8 mouse cellular contexts compared by ENCODE assay signal in the genomic region with DNA sequence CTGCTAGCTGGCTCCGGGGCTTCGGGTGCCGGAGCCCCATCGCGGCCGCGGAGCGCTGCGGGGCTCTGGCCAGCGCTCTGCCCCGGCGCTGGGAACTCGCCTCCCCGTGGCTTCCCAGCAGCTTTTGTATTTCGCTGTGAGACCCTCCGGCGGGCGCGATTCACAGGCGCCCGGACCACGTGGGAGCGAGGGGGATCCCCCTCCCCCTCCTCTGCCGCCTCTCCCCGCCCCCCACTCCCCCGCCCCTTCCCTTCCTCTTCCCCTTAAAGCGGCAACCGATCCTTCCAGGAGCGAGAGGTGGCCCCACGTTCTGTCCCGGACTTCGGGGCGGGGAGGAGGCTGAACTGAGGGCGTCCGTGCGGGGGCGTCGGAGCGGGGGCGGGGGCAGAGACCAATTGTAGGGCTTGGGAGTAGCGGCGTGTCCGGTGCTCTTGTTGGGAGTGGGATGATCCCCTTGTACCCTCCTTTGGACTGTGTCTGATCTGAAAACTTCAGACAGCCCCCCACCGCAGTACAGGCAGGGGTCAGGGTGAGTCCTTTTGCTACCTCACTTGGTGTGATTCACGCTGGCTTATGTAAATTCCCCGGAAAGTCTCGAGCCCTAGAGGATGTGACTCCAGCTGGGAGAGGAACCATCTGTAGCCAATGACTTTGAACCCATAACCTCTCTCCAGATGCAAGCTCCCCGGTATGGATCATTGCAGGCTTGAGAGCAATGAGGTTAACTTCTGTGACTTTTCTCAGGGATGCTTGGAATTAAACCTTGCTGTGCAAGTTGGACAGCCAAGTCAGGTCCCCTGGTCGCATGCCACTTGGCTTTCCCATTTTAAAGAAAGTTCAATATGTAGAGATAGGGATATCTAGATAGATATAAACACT. TPM values are rescaled to one million over a fixed set of nuclear protein-coding genes. Genes with fewer than 3 reads are reported as not detected.
A peak's percentile ranks its signal among the peaks of the same experiment; 100 is the strongest.
DNase-seq lines count a peak whose midpoint lies in the region; ATAC-seq lines count a peak whose summit lies in the region.

A gene (minus strand): TSS at position 829 of the 879 bp plus-strand sequence.

- no peaks in the 10 kb centered on the region for H3K36me3 ChIP-seq in forebrain, embryonic 11.5 days (ENCODE audit: control insufficient read depth, insufficient read depth, low read length)
- H3K36me3 ChIP-seq in heart, embryonic 16.5 days (ENCODE audit: control insufficient read depth, insufficient read depth), result no peaks in the 10 kb centered on the region
- no peaks in the 10 kb centered on the region for H3K36me3 ChIP-seq in liver, embryonic 15.5 days (replicated peaks)

- peaks cover 3% of the 10 kb centered on the region; the same call in 1 of the 2 replicates for H3K9me3 ChIP-seq in forebrain, embryonic 11.5 days (ENCODE audit: control insufficient read depth, low read length)
- H3K9me3 ChIP-seq in heart, embryonic 16.5 days (replicated peaks; ENCODE audit: control insufficient read depth, low read length), result no peaks in the 10 kb centered on the region
- no peaks in the 10 kb centered on the region for H3K9me3 ChIP-seq in liver, embryonic 15.5 days (replicated peaks)

- DNase-seq in NIH3T3 (ENCODE audit: low read depth) (peak; percentile 54), adipocyte (ENCODE audit: low spot score) (no peak)
- DNase-seq in adrenal gland, postnatal 4 days (ENCODE audit: low spot score in 2 of 2), result peak; percentile 3 to 5
- DNase-seq in forebrain, embryonic 11.5 days (ENCODE audit: low spot score), result peak; percentile 95
- DNase-seq in kidney, postnatal 14 days, result peak; percentile 64
- DNase-seq in ovary, postnatal 14 days (ENCODE audit: low spot score), result peak; percentile 15

- ATAC-seq in forebrain, embryonic 11.5 days (replicated peaks; ENCODE audit: low FRiP score), result peak; percentile 89
- peak; percentile 56; the same call in 1 of the 2 replicates for ATAC-seq in heart, embryonic 16.5 days (replicated peaks; ENCODE audit: extremely low read depth, insufficient read depth, low FRiP score)
- ATAC-seq in liver, embryonic 15.5 days (ENCODE audit: insufficient read depth), result peak; percentile 17; the same call in 1 of the 2 replicates

- H3K4me2 ChIP-seq in forebrain, embryonic 11.5 days (ENCODE audit: low read depth, low read length, severe bottlenecking), result peak within 1 kb of the TSS; percentile 81
- H3K4me2 ChIP-seq in heart, embryonic 16.5 days (ENCODE audit: low read depth, low read length), result peak within 1 kb of the TSS; percentile 98
- peak within 1 kb of the TSS; percentile 78 for H3K4me2 ChIP-seq in liver, embryonic 15.5 days

- H3K27ac ChIP-seq in forebrain, embryonic 11.5 days (ENCODE audit: low read depth, low read length), result peak within 1 kb of the TSS; percentile 94
- H3K27ac ChIP-seq in heart, embryonic 16.5 days (ENCODE audit: low read length), result peak within 1 kb of the TSS; percentile 18; the same call in 1 of the 2 replicates
- H3K27ac ChIP-seq in liver, embryonic 15.5 days (replicated peaks), result no peak within 1 kb of the TSS

- H3K9ac ChIP-seq in forebrain, embryonic 11.5 days (ENCODE audit: low read length), result peak within 1 kb of the TSS; percentile 98
- H3K9ac ChIP-seq in heart, embryonic 16.5 days (ENCODE audit: low read length), result peak within 1 kb of the TSS; percentile 78
- H3K9ac ChIP-seq in liver, embryonic 15.5 days, result peak within 1 kb of the TSS; percentile 35; the same call in 1 of the 2 replicates

- under 1% methylated on average over 47 of the region's 49 CpGs for WGBS in forebrain, embryonic 11.5 days
- under 1% methylated on average over 45 of the region's 49 CpGs for WGBS in heart, embryonic 16.5 days
- under 1% methylated on average over 47 of the region's 49 CpGs for WGBS in liver, embryonic 15.5 days (ENCODE audit: insufficient replicate concordance)

- no peaks in the 10 kb centered on the region; the same call in 1 of the 2 replicates for H3K4me1 ChIP-seq in forebrain, embryonic 11.5 days (replicated peaks; ENCODE audit: control insufficient read depth, insufficient read depth, low read length)
- peaks cover 15% of the 10 kb centered on the region; the same call in 1 of the 2 replicates for H3K4me1 ChIP-seq in heart, embryonic 16.5 days (ENCODE audit: control insufficient read depth, insufficient read depth, low read length)
- H3K4me1 ChIP-seq in liver, embryonic 15.5 days (replicated peaks), result peaks cover 13% of the 10 kb centered on the region

- H3K27me3 ChIP-seq in forebrain, embryonic 11.5 days (ENCODE audit: control insufficient read depth, insufficient read depth, low read length), result no peaks in the 10 kb centered on the region
- peaks cover 19% of the 10 kb centered on the region for H3K27me3 ChIP-seq in heart, embryonic 16.5 days (ENCODE audit: control insufficient read depth, insufficient read depth, low read length)
- peaks cover 72% of the 10 kb centered on the region for H3K27me3 ChIP-seq in liver, embryonic 15.5 days

- peak within 1 kb of the TSS; percentile 81 for H3K4me3 ChIP-seq in forebrain, embryonic 11.5 days (ENCODE audit: low read depth, low read length)
- peak within 1 kb of the TSS; percentile 79 for H3K4me3 ChIP-seq in heart, embryonic 16.5 days (ENCODE audit: low read length)
- peak within 1 kb of the TSS; percentile 55 for H3K4me3 ChIP-seq in liver, embryonic 15.5 days (replicated peaks)

RNA-seq across cellular contexts. Expression of the gene that starts here (rescaled TPM):
- 1 to 10 TPM; 2.7 to 3.6 TPM for total RNA-seq in adrenal gland, postnatal 4 days (2021)
- 30.7 and 33.2 TPM in 2 replicates for polyA plus RNA-seq in forebrain, embryonic 11.5 days (2014; fragmentation: Nextera tagmentation; extraction: Ambion mirVana)
- 1.6 and 1.7 TPM in 2 replicates for polyA plus RNA-seq in heart, embryonic 16.5 days (2015; fragmentation: Nextera tagmentation; extraction: Ambion mirVana)
- polyA plus RNA-seq in liver, embryonic 15.5 days (2015; fragmentation: Nextera tagmentation; extraction: Ambion mirVana), result 0.37 and 0.43 TPM in 2 replicates

Comparison
In these comparisons a context has a peak if more than half of its experiments do, and no peak if none do; other contexts are left out.
1. RNA of the gene that starts here (polyA plus RNA-seq): 30.7 to 33.2 TPM in forebrain, embryonic 11.5 days; 1.6 to 1.7 TPM in heart, embryonic 16.5 days and 0.37 to 0.43 TPM in liver, embryonic 15.5 days; every median in the first group is over 10 times any median in the second.
2. Peak in ATAC-seq, H3K4me3 ChIP-seq, H3K9ac ChIP-seq and H3K4me2 ChIP-seq in liver, embryonic 15.5 days; RNA of the gene not detected or under 1 TPM.
3. ATAC-seq: peak in every context shown above with its lines; median percentile 89 in forebrain, embryonic 11.5 days; 56 in heart, embryonic 16.5 days; 17 in liver, embryonic 15.5 days.
4. H3K9ac ChIP-seq: peak in every context shown above with its lines; median percentile 98 in forebrain, embryonic 11.5 days; 78 in heart, embryonic 16.5 days; 35 in liver, embryonic 15.5 days.
5. Peak in every context shown above with its lines, with median percentiles within 50 percentile points of each other: H3K4me2 ChIP-seq and H3K4me3 ChIP-seq.